Mouse (Mus musculus) hindbrain, postnatal 0 days (tissue): ENCODE measurements at regions not wholly inside any gene's neighbourhood (a gene's known extent, or its start where the extent isn't known, plus 50 kb on each side); places are given as distances from the start of the nearest gene placed in this dataset.

Experiments
- ATAC-seq: fragments of 200-750 bp; cut with Nextera tagmentation; 2 replicates; pipeline ENCODE4 v1.8.0; 2017; ENCODE audit warnings: mild to moderate bottlenecking, moderate TSS enrichment, moderate library complexity
- DNase-seq: peaks from one replicate; pipeline ENCODE4 v3.0.0-alpha.2; 2015; ENCODE audit warnings: low spot score
- H3K27ac ChIP-seq: fragments of 300-500 bp; sonication (generic); 2 replicates; pipeline ENCODE4 v1.5.1; 2014; ENCODE audit warnings: mild to moderate bottlenecking
- H3K27me3 ChIP-seq: fragments of 300-500 bp; sonication (generic); 2 replicates; pipeline ENCODE4 v1.6.1; 2014; ENCODE audit warnings: low read length, mixed read lengths; ENCODE audit not compliant: insufficient read depth
- H3K36me3 ChIP-seq: fragments of 300-500 bp; sonication (generic); 2 replicates; pipeline ENCODE4 v1.6.1; 2014; ENCODE audit warnings: low read length, mixed read lengths; ENCODE audit not compliant: insufficient read depth
- H3K4me1 ChIP-seq: fragments of 300-500 bp; sonication (generic); 2 replicates; pipeline ENCODE4 v1.6.1; 2014; ENCODE audit warnings: antibody characterized with exemption, low read length, mixed read lengths; ENCODE audit not compliant: insufficient read depth
- H3K4me2 ChIP-seq: fragments of 300-500 bp; sonication (generic); 2 replicates; pipeline ENCODE4 v1.6.1; 2014; ENCODE audit warnings: low read depth, mild to moderate bottlenecking, low read length, moderate library complexity, mixed read lengths
- H3K4me3 ChIP-seq: fragments of 300-500 bp; sonication (generic); 2 replicates; pipeline ENCODE4 v1.5.1; 2014; ENCODE audit warnings: low read length
- H3K9ac ChIP-seq: fragments of 300-500 bp; sonication (generic); replicated peaks from 2 replicates; pipeline ENCODE4 v1.6.1; 2014; ENCODE audit warnings: mild to moderate bottlenecking, low read length, moderate library complexity, mixed read lengths
- H3K9me3 ChIP-seq: fragments of 300-500 bp; sonication (generic); 2 replicates; pipeline ENCODE4 v1.6.1; 2016; ENCODE audit warnings: low read length, mixed read lengths
- CTCF ChIP-seq: IDR thresholded peaks from 2 replicates; pipeline ENCODE4 v1.5.1; 2016; ENCODE audit warnings: antibody characterized with exemption, control low read depth, low read depth
- WGBS: fragments of 180-500 bp; shearing (Covaris S2); extraction: QIAGEN DNeasy Blood & Tissue Kit; methylation state at CpG from one replicate; pipeline ENCODE4 v1.1.7; 2014; 5-methylcytosine and 5-hydroxymethylcytosine counted together

DNA sequence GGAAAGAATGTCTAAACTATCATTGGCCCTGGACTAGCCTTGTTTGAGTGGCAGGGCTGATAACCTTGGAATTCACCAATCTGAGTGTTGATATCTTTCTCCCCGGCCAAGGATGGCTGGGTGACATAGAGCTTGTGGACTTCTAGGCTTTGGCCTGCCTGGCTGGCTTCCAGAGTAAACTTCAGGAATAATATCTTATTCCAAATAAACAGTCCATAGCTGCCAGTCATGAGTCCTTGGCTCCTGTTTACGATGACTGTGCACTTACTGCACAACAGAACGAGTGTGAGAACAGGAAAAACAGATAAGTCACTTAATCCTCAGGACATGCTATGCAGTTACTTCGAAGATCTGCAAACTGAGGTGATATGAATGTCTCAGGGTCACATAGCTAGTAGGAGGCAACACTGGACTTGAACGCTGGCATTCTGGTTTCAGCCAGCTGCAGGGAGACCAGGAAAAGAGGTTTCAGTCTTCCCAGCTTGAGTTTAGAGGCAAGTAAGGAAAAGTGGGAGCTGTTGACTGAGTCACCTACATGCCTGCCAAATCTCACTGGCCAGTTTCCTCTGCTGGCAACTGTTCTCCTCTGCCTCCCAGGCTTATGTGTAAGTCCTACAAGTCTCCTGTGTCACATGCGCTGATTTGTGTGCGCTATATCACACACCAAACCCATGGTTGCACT is 74.6 kb downstream of the Il12a start:
- ATAC-seq, result no peak
- WGBS, result 81% methylated on average over 7 of the region's 7 CpGs

DNA sequence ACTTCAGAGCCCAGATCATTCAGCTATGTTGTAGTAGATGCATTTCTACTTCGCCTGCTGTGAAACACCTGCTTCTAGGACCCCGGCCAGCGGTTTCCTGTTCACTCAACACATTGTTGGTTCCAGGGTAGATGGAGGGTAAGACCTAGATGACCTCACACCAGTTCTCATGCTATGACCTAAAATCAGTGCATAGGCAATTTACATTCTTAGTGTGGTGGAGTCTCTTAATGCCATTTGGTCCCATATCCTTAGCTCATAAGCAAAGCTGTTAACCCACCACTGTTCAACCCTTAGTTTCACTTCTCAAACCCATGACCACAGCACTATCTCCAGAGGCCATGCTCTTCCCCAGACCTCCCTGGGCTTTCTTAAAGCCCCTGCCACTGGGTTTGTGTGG is 81.1 kb downstream of the Il12a start:
- Histone ChIP-seq H3K4me1 (no peaks in the 10 kb centered on the region), H3K36me3 (no peaks in the 10 kb centered on the region), H3K4me2 (no peak overlapping the region), H3K27me3 (no peaks in the 10 kb centered on the region), H3K9me3 (no peaks in the 10 kb centered on the region), H3K9ac (no peak overlapping the region), H3K4me3 (no peak overlapping the region), H3K27ac (no peak overlapping the region)
- no peak for DNase-seq
- no peak for TF ChIP-seq CTCF
- 87% methylated on average over 3 of the region's 3 CpGs for WGBS
- ATAC-seq, result no peak

More for the DNA sequence above, 74.6 kb downstream of the Il12a start:
- Histone ChIP-seq H3K9me3 (no peaks in the 10 kb centered on the region), H3K4me3 (no peak overlapping the region), H3K9ac (no peak overlapping the region), H3K4me2 (no peak overlapping the region), H3K27ac (no peak overlapping the region), H3K36me3 (no peaks in the 10 kb centered on the region), H3K27me3 (no peaks in the 10 kb centered on the region), H3K4me1 (no peaks in the 10 kb centered on the region)
- TF ChIP-seq CTCF, result no peak
- DNase-seq, result no peak

DNA sequence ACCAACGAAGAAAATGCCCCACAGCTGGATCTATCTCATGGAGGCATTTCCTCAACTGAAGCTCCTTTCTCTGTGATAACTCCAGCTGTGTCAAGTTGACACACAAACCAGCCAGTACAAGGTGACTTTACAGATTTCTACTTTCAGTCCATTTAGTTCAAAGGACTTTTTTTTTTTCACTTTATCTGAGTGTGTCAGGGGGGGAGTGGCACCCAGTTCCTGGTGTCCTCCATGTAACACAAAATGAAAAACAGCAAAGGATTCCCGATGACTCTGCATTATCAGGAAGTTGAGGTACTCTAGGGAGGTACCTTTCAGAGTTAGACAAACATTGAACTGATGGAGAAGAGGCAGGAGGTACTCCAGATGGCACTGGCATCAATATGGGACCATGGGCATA is 87.4 kb downstream of the Il12a start:
- Histone ChIP-seq H3K4me2 (no peak overlapping the region), H3K4me1 (no peaks in the 10 kb centered on the region), H3K4me3 (no peak overlapping the region), H3K27ac (no peak overlapping the region), H3K27me3 (no peaks in the 10 kb centered on the region), H3K9ac (no peak overlapping the region), H3K9me3 (no peaks in the 10 kb centered on the region), H3K36me3 (no peaks in the 10 kb centered on the region)
- DNase-seq (no peak), ATAC-seq (no peak)
- 71% methylated on average over 2 of the region's 2 CpGs for WGBS
- TF ChIP-seq CTCF, result no peak

DNA sequence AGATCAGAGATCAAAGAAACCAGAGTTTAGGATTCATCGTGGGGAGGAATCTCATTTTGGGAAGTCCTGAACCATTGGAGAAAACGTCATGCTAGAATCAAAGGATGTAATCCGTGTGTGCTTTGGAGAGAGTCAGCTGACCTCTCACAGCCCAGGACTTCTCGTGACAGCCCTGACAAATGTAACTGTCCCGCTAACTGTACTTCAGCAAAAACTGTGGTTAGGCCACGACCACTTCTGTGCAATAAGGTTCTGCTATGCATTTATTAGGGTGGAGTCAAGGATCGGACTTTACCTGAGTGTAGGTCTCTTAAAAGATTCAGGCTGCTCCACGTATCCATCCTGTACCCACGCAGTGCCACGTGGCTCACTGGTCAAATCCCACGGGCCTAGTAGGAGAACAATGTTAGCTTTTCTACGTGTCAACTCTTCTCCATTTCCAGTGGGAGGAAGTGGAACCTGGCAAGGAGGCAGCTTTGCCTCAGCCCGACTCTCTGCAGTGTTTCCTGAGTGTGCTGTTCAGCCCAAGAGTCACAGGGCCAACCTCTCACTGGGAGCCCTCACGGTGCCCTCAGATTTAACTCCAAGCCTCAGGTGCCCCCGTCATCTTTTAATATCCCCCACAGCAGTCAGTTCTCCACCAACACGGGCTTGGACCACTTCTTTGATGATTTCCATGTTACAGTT is 88.1 kb downstream of the Il12a start:
- Histone ChIP-seq H3K4me2 (no peak overlapping the region), H3K27ac (no peak overlapping the region), H3K27me3 (no peaks in the 10 kb centered on the region), H3K4me3 (no peak overlapping the region), H3K9ac (no peak overlapping the region), H3K4me1 (no peaks in the 10 kb centered on the region), H3K36me3 (no peaks in the 10 kb centered on the region), H3K9me3 (no peaks in the 10 kb centered on the region)
- ATAC-seq (no peak), DNase-seq (no peak)
- WGBS, result 90% methylated on average over 16 of the region's 16 CpGs
- no peak for TF ChIP-seq CTCF

DNA sequence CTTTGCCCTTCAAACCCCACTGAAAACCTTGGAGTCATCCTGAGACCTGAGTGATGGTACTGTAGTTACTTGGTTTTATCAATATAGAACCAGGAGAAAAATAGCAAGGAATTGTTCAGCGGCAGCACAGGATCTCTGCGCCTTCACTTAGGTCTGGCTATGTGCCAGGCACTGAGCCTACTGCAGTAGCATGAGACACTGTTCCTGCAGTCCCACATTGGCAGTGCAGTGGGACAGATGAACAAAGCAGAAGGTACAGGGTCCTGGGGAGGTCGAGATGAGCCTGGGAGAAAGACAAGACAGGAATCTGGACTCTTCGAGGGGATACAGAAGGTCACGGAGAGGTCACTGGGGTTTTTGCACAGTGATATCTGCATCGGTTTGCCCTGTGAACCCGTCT is 88.5 kb upstream of the 1110032F04Rik start:
- Histone ChIP-seq H3K9me3 (no peaks in the 10 kb centered on the region), H3K27ac (no peak overlapping the region), H3K9ac (no peak overlapping the region), H3K4me1 (no peaks in the 10 kb centered on the region), H3K36me3 (no peaks in the 10 kb centered on the region), H3K4me2 (no peak overlapping the region), H3K27me3 (no peaks in the 10 kb centered on the region), H3K4me3 (no peak overlapping the region)
- 52% methylated on average over 7 of the region's 7 CpGs for WGBS
- DNase-seq (no peak), ATAC-seq (no peak)
- no peak for TF ChIP-seq CTCF

DNA sequence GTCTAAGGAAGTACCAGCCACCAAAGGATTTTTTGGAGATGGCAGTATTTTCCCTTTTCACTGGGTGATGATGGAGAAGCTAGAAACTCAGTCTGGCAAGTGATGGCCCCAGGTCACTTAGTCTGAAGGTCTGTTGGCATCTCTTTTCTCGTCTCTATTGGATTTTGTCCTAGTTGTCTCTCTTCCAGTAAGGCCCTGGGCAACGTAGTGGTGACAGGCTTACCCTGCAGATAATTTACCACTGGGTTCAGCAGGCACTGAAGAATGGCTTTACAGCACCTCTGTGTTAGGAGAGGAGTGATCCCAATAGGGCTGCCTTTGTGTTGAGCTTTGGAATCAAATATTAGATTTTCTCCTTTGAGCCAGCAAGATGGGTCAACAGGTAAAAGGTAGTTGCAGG is 87.9 kb upstream of the 1110032F04Rik start:
- no peaks in the 10 kb centered on the region for H3K9me3 ChIP-seq
- H3K36me3 ChIP-seq, result no peaks in the 10 kb centered on the region
- ATAC-seq (no peak), DNase-seq (no peak)
- TF ChIP-seq CTCF, result no peak
- no peak overlapping the region for H3K27ac ChIP-seq
- H3K4me1 ChIP-seq, result no peaks in the 10 kb centered on the region
- no peak overlapping the region for H3K4me2 ChIP-seq
- WGBS, result 43% methylated on average over 2 of the region's 2 CpGs
- H3K27me3 ChIP-seq, result no peaks in the 10 kb centered on the region
- H3K4me3 ChIP-seq, result no peak overlapping the region
- H3K9ac ChIP-seq, result no peak overlapping the region

DNA sequence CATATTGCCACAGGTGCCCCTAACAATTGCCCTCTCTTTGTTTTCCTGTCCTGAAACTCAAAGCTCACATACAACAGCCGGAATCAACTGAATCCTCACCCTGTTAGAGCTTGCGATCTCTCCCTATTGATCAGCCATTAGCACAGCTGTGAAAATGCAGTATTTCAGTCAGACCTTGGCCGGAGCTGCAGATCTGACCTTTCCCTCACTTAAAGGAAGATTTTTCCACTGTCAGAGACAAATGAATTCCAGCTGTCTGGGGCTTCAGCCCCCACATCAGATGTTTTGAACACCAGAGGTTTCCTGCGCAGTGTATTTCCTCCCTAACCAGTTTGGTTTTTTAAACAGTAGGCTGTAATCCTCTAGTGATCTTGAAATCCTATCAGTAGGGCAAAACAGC is 87.0 kb upstream of the 1110032F04Rik start:
- Histone ChIP-seq H3K27ac (no peak overlapping the region), H3K4me2 (no peak overlapping the region), H3K4me1 (no peaks in the 10 kb centered on the region), H3K36me3 (no peaks in the 10 kb centered on the region), H3K9ac (no peak overlapping the region), H3K4me3 (no peak overlapping the region), H3K27me3 (no peaks in the 10 kb centered on the region), H3K9me3 (no peaks in the 10 kb centered on the region)
- TF ChIP-seq CTCF, result no peak
- ATAC-seq, result no peak
- no peak for DNase-seq
- WGBS, result 66% methylated on average over 4 of the region's 4 CpGs
